Mouse (Mus musculus) liver, embryonic 14.5 days (tissue): ENCODE data around the gene Lrrn1.

Experiments
- CTCF ChIP-seq: IDR thresholded peaks from 2 replicates; pipeline ENCODE4 v1.5.1; 2016; ENCODE audit warnings: antibody characterized with exemption, low read depth, control low read depth
- EP300 ChIP-seq: IDR thresholded peaks from 2 replicates; pipeline ENCODE4 v1.6.1; 2016; ENCODE audit warnings: antibody characterized with exemption, low read depth

- no peak for TF ChIP-seq CTCF
- no peak for TF ChIP-seq EP300
Observed at GRCm38 (mm10) chr6:107531526-107532080, 2.0 kb downstream of the Lrrn1 start.
